Mouse (Mus musculus) kidney, adult 2 months (tissue): ENCODE measurements around the gene Irs3.

Experiments
- CTCF ChIP-seq: fragments of 200-500 bp; conservative IDR thresholded peaks from 2 replicates; pipeline ENCODE4 v1.5.1; 2011; ENCODE audit warnings: low read depth, mild to moderate bottlenecking, control low read depth, low read length, moderate library complexity, mixed read lengths; ENCODE audit not compliant: insufficient read depth, insufficient read length
- POLR2A ChIP-seq: fragments of 200-500 bp; IDR thresholded peaks from one replicate; pipeline ENCODE4 v1.6.1; 2011; ENCODE audit warnings: low read depth, low read length, control low read depth

- TF ChIP-seq CTCF (no peak), POLR2A (no peak)
Observed at GRCm38 (mm10) chr5:137597625-137598024, 47.9 kb downstream of the Irs3 start.
